Mouse (Mus musculus) cortical plate, adult 2 months (tissue): ENCODE measurements around the gene Antxr2.

Experiments
- CTCF ChIP-seq: fragments of 200-500 bp; IDR thresholded peaks from 2 replicates; pipeline ENCODE4 v1.5.1; 2011; ENCODE audit warnings: mild to moderate bottlenecking, control low read depth, low read length; ENCODE audit not compliant: insufficient read depth; ENCODE audit errors: extremely low read depth
- POLR2A ChIP-seq: fragments of 200-500 bp; IDR thresholded peaks from 2 replicates; pipeline ENCODE4 v1.6.1; 2011; ENCODE audit warnings: mild to moderate bottlenecking, low read length, control low read depth; ENCODE audit not compliant: insufficient read depth; ENCODE audit errors: extremely low read depth

GRCm38 (mm10) chr5:97966101-97966500 lies 64.7 kb downstream of the Antxr2 start:
- no peak for TF ChIP-seq CTCF
- no peak for TF ChIP-seq POLR2A
